Mouse (Mus musculus) erythroid progenitor cell, adult 5-6 weeks (primary cell): ENCODE data around the gene Olfm1. TPM values are rescaled to one million over a fixed set of nuclear protein-coding genes. Genes with fewer than 3 reads are reported as not detected.
A peak's percentile ranks its signal among the peaks of the same experiment; 100 is the strongest.

Experiments used
- ATAC-seq: replicated peaks from 2 replicates; pipeline ENCODE4 v1.8.0; 2016; ENCODE audit warnings: moderate number of reproducible peaks, mild to moderate bottlenecking, moderate TSS enrichment, inconsistent platforms; ENCODE audit not compliant: poor library complexity, low FRiP score, severe bottlenecking
- total RNA-seq, 2 experiments: library from RNA; stranded (forward) in 1 of 2; stranded (reverse) in 1 of 2; fragments of 150-400 nt in 1 of 2; fragments of 186-747, 209-891 nt in 1 of 2; gene quantifications; 2 replicates each; pipeline versions ENCODE4 v1.2.3 to v1.2.4; 2015 to 2017; ENCODE audit warnings: low replicate concordance in 2 of 2

Gene Olfm1
- total RNA-seq, 2 experiments from 2014 or later, result 7.1 TPM; not detected in 1

GRCm38 (mm10) chr2:28275345-28275744 is 82.6 kb downstream of the Olfm1 start:
- ATAC-seq, result no peak

GRCm38 (mm10) chr2:28278150-28278549 is 85.4 kb downstream of the Olfm1 start:
- peak; percentile 32; the same call in 1 of the 2 replicates for ATAC-seq

GRCm38 (mm10) chr2:28278853-28279252 is 86.1 kb downstream of the Olfm1 start:
- ATAC-seq, result no peak

Other genes starting within 250 kb of the Olfm1 start
- gene Fcnb, start 108.1 kb upstream of the Olfm1 start, total RNA-seq (2015; ENCODE audit: low replicate concordance), result 101 and 177 TPM in 2 replicates
- gene Fcnb, start 108.1 kb upstream of the Olfm1 start, total RNA-seq (2017; ENCODE audit: low replicate concordance), result 56.2 and 62.5 TPM in 2 replicates